Mouse (Mus musculus) myocyte (in vitro differentiated cells): ENCODE results near the gene Col6a1. TPM values are rescaled to one million over a fixed set of nuclear protein-coding genes. Genes with fewer than 3 reads are reported as not detected.

Source experiments
- H3K27me3 ChIP-seq: one replicate; pipeline ENCODE4 v1.6.1; 2011; ENCODE audit not compliant: control insufficient read depth, insufficient read depth, insufficient read length
- H3K36me3 ChIP-seq: one replicate; pipeline ENCODE4 v1.6.1; 2011; ENCODE audit not compliant: control insufficient read depth, insufficient read depth
- H3K4me2 ChIP-seq: one replicate; pipeline ENCODE4 v1.6.1; 2011; ENCODE audit warnings: low read depth, control low read depth
- H3K4me3 ChIP-seq: one replicate; pipeline ENCODE4 v1.5.1; 2011; ENCODE audit warnings: mild to moderate bottlenecking, control low read depth, moderate library complexity
- H3K79me2 ChIP-seq: one replicate; pipeline ENCODE4 v1.6.1; 2011; ENCODE audit not compliant: control insufficient read depth, insufficient read depth
- H3ac ChIP-seq: one replicate; pipeline ENCODE4 v1.6.1; 2011; ENCODE audit not compliant: control insufficient read depth, insufficient read length
- CEBPB ChIP-seq: IDR thresholded peaks from 2 replicates; pipeline ENCODE4 v1.6.1; 2011; ENCODE audit warnings: mild to moderate bottlenecking, moderate library complexity; ENCODE audit not compliant: poor library complexity, insufficient read depth, severe bottlenecking
- E2F4 ChIP-seq: IDR thresholded peaks from one replicate; pipeline ENCODE4 v1.6.1; 2011; ENCODE audit warnings: mild to moderate bottlenecking, control low read depth, moderate library complexity; ENCODE audit not compliant: insufficient read depth
- MAX ChIP-seq: IDR thresholded peaks from one replicate; pipeline ENCODE4 v1.6.1; 2011; ENCODE audit warnings: low read depth, mild to moderate bottlenecking, control low read depth
- MYOD1 ChIP-seq, 3 experiments: IDR thresholded peaks; one replicate each; pipeline ENCODE4 v1.6.1; 2011; ENCODE audit warnings: control low read depth in 2 of 3, low read depth in 2 of 3, mild to moderate bottlenecking in 2 of 3, moderate library complexity in 1 of 3; ENCODE audit not compliant: insufficient read length in 2 of 3, control insufficient read depth in 1 of 3
- MYOG ChIP-seq, 3 experiments: IDR thresholded peaks; one replicate each; pipeline ENCODE4 v1.6.1; 2011; ENCODE audit warnings: control low read depth in 2 of 3, low read depth in 2 of 3, mild to moderate bottlenecking in 2 of 3; ENCODE audit not compliant: insufficient read length in 2 of 3, control insufficient read depth in 1 of 3, insufficient read depth in 1 of 3
- POLR2A ChIP-seq: IDR thresholded peaks from one replicate; pipeline ENCODE4 v1.6.1; 2011; ENCODE audit warnings: low read depth, mild to moderate bottlenecking, control low read depth, moderate library complexity; ENCODE audit not compliant: insufficient read length
- POLR2AphosphoS2 ChIP-seq: IDR thresholded peaks from one replicate; pipeline ENCODE4 v1.6.1; 2011; ENCODE audit warnings: low read depth, control low read depth; ENCODE audit not compliant: insufficient read length
- REST ChIP-seq: IDR thresholded peaks from one replicate; pipeline ENCODE4 v1.6.1; 2011; ENCODE audit warnings: mild to moderate bottlenecking, control low read depth, moderate library complexity; ENCODE audit not compliant: insufficient read depth, insufficient read length
- SRF ChIP-seq: IDR thresholded peaks from one replicate; pipeline ENCODE4 v1.6.1; 2011; ENCODE audit warnings: low read depth; ENCODE audit not compliant: control insufficient read depth, insufficient read length
- TCF12 ChIP-seq: IDR thresholded peaks from one replicate; pipeline ENCODE4 v1.6.1; 2011; ENCODE audit warnings: mild to moderate bottlenecking, control low read depth; ENCODE audit not compliant: poor library complexity, insufficient read depth, severe bottlenecking
- TCF3 ChIP-seq: IDR thresholded peaks from one replicate; pipeline ENCODE4 v1.6.1; 2011; ENCODE audit warnings: low read depth, control low read depth; ENCODE audit not compliant: insufficient read length
- USF1 ChIP-seq: IDR thresholded peaks from one replicate; pipeline ENCODE4 v1.6.1; 2011; ENCODE audit warnings: low read depth, mild to moderate bottlenecking, control low read depth, moderate library complexity
- polyA plus RNA-seq: library from polyadenylated mRNA; unstranded; fragments of >200 nt; fragmentation: generic; extraction: Trizol; gene quantifications from one replicate; pipeline ENCODE4 v1.2.1, GENCODE M21; 2012; ENCODE audit warnings: missing spikeins

The Col6a1 gene
- polyA plus RNA-seq, 1 experiment = 144 TPM

GRCm38 (mm10) chr10:76695283-76695885 lies 30.6 kb downstream of the Col6a1 start:
- Histone ChIP-seq H3K36me3 (no peaks in the 10 kb centered on the region), H3K4me2 (no peak overlapping the region)

DNA sequence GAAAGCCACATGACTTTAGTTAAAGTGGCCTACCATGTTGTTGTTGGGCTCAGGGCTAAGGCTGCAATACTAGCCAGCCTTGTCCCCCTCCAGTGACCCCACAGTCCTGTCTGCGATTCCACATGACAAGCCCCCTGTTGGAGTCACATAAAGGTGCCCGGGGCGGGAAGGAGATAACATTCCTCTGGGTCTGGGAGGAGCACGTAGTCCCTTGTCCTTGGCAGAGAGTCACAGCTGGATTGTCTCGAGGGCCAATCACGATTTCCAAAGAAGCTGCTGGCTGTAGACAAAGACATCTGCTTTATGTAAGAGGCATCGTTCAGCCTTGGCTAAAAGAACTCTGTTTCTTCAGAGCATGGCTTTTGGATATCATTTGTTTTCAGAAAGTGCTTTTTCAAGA lies 31.2 kb downstream of the Col6a1 start:
- no peaks in the 10 kb centered on the region for H3K79me2 ChIP-seq
- H3K36me3 ChIP-seq = no peaks in the 10 kb centered on the region
- no peak overlapping the region for H3K4me3 ChIP-seq
- H3K4me2 ChIP-seq = no peak overlapping the region
- no peak for TF ChIP-seq POLR2AphosphoS2
- no peak for TF ChIP-seq USF1
- TF ChIP-seq POLR2A = no peak
- no peak for TF ChIP-seq SRF
- no peak for TF ChIP-seq REST
- H3K27me3 ChIP-seq = peaks cover 15% of the 10 kb centered on the region
- no peak overlapping the region for H3ac ChIP-seq

More at GRCm38 (mm10) chr10:76695283-76695885, 30.6 kb downstream of the Col6a1 start:
- peaks cover 18% of the 10 kb centered on the region for H3K27me3 ChIP-seq
- H3K4me3 ChIP-seq = no peak overlapping the region
- TF ChIP-seq E2F4 (no peak), MYOG (IDR thresholded peaks at IDR 0.05; ENCODE audit: control insufficient read depth in 1 of 3, insufficient read depth in 1 of 3, insufficient read length in 2 of 3, low read depth in 2 of 3) (no peak), CEBPB (no peak), MYOD1 (IDR thresholded peaks at IDR 0.05; ENCODE audit: control insufficient read depth in 1 of 3, insufficient read length in 2 of 3, low read depth in 2 of 3) (no peak), MAX (no peak), REST (no peak), USF1 (no peak), SRF (no peak), TCF3 (no peak), POLR2A (no peak), TCF12 (no peak), POLR2AphosphoS2 (no peak)
- H3K79me2 ChIP-seq = no peaks in the 10 kb centered on the region
- no peak overlapping the region for H3ac ChIP-seq

- peaks cover 8% of the 10 kb centered on the region for H3K27me3 ChIP-seq
- H3K4me2 ChIP-seq = no peak overlapping the region
- H3K36me3 ChIP-seq = no peaks in the 10 kb centered on the region
- H3K4me3 ChIP-seq = no peak overlapping the region
- TF ChIP-seq E2F4 (no peak), POLR2AphosphoS2 (no peak), REST (no peak), USF1 (no peak), TCF3 (no peak), MAX (no peak), SRF (no peak), MYOG (IDR thresholded peaks at IDR 0.05; ENCODE audit: control insufficient read depth in 1 of 3, insufficient read depth in 1 of 3, insufficient read length in 2 of 3, low read depth in 2 of 3) (no peak), TCF12 (no peak), MYOD1 (IDR thresholded peaks at IDR 0.05; ENCODE audit: control insufficient read depth in 1 of 3, insufficient read length in 2 of 3, low read depth in 2 of 3) (no peak)
- no peak overlapping the region for H3ac ChIP-seq
- no peaks in the 10 kb centered on the region for H3K79me2 ChIP-seq
These were observed 32.5 kb downstream of the Col6a1 start for GRCm38 (mm10) chr10:76693446-76693845.

- no peaks in the 10 kb centered on the region for H3K36me3 ChIP-seq
- no peak overlapping the region for H3ac ChIP-seq
- peaks cover 29% of the 10 kb centered on the region for H3K27me3 ChIP-seq
- H3K79me2 ChIP-seq = no peaks in the 10 kb centered on the region
- H3K4me3 ChIP-seq = no peak overlapping the region
- H3K4me2 ChIP-seq = no peak overlapping the region
- TF ChIP-seq CEBPB = no peak
- no peak for TF ChIP-seq POLR2A
- TF ChIP-seq MYOG (IDR thresholded peaks at IDR 0.05; ENCODE audit: control insufficient read depth in 1 of 3, insufficient read depth in 1 of 3, insufficient read length in 2 of 3, low read depth in 2 of 3) = no peak
- TF ChIP-seq E2F4 = no peak
- TF ChIP-seq MAX = no peak
- TF ChIP-seq POLR2AphosphoS2 = no peak
- TF ChIP-seq TCF12 = no peak
- TF ChIP-seq TCF3 = no peak
- TF ChIP-seq USF1 = no peak
- TF ChIP-seq SRF = no peak
- no peak for TF ChIP-seq REST
- no peak for TF ChIP-seq MYOD1 (IDR thresholded peaks at IDR 0.05; ENCODE audit: control insufficient read depth in 1 of 3, insufficient read length in 2 of 3, low read depth in 2 of 3)
These were observed 40.4 kb downstream of the Col6a1 start for GRCm38 (mm10) chr10:76685451-76686017.
